Mouse (Mus musculus) CH12.LX (cell line): Measurements from ENCODE around the gene Nmnat2.

Experiments
- BHLHE40 ChIP-seq: IDR thresholded peaks from 2 replicates; pipeline ENCODE4 v1.6.1; 2011; ENCODE audit warnings: mild to moderate bottlenecking, low read depth, low read length, improper control_type of control experiment
- CHD1 ChIP-seq: IDR thresholded peaks from 2 replicates; pipeline ENCODE4 v1.6.1; 2012; ENCODE audit warnings: low read depth, low read length, improper control_type of control experiment, inconsistent platforms
- CHD2 ChIP-seq: IDR thresholded peaks from 2 replicates; pipeline ENCODE4 v1.6.1; 2011; ENCODE audit warnings: low read length, improper control_type of control experiment
- CTCF ChIP-seq, 2 experiments: IDR thresholded peaks in 1 of 2; conservative IDR thresholded peaks in 1 of 2; 2 replicates each; pipeline ENCODE4 v1.5.1; 2011 to 2012; ENCODE audit warnings: low read depth in 2 of 2, low read length in 2 of 2, improper control_type of control experiment in 1 of 2, inconsistent platforms in 1 of 2, mild to moderate bottlenecking in 1 of 2, moderate library complexity in 1 of 2
- E2F4 ChIP-seq: IDR thresholded peaks from 2 replicates; pipeline ENCODE4 v1.6.1; 2011; ENCODE audit warnings: low read depth, low read length, improper control_type of control experiment; ENCODE audit not compliant: insufficient replicate concordance
- ETS1 ChIP-seq: conservative IDR thresholded peaks from 2 replicates; pipeline ENCODE4 v1.6.1; 2012; ENCODE audit warnings: low read depth, mild to moderate bottlenecking, inconsistent platforms, low read length, improper control_type of control experiment, moderate library complexity
- NELFE ChIP-seq: IDR thresholded peaks from 2 replicates; pipeline ENCODE4 v1.6.1; 2011; ENCODE audit warnings: low read depth, low read length, improper control_type of control experiment
- POLR2A ChIP-seq: IDR thresholded peaks from 2 replicates; pipeline ENCODE4 v1.6.1; 2011; ENCODE audit warnings: low read depth, mild to moderate bottlenecking, improper control_type of control experiment, low read length
- ZKSCAN1 ChIP-seq: IDR thresholded peaks from 2 replicates; pipeline ENCODE4 v1.6.1; 2012; ENCODE audit warnings: low read depth, inconsistent platforms, low read length, improper control_type of control experiment, borderline replicate concordance
- ZMIZ1 ChIP-seq: IDR thresholded peaks from 2 replicates; pipeline ENCODE4 v1.6.1; 2012; ENCODE audit warnings: low read depth, mild to moderate bottlenecking, inconsistent platforms, low read length, improper control_type of control experiment

- no peak for TF ChIP-seq CTCF (conservative IDR thresholded peaks at IDR 0.05 in 1 of 2, IDR thresholded peaks at IDR 0.05 in 1 of 2; ENCODE audit: low read depth in 2 of 2, low read length in 2 of 2)
- no peak for TF ChIP-seq ZMIZ1
- no peak for TF ChIP-seq E2F4
- no peak for TF ChIP-seq NELFE
- no peak for TF ChIP-seq CHD2
- no peak for TF ChIP-seq ETS1
- no peak for TF ChIP-seq CHD1
- TF ChIP-seq POLR2A, result no peak
- TF ChIP-seq BHLHE40, result no peak
- no peak for TF ChIP-seq ZKSCAN1
Measured at GRCm38 (mm10) chr1:153138486-153138885, 183.7 kb downstream of the Nmnat2 start.
